In genomic region chr1:193421414-193421813, GRCm38 (mm10) we compare ENCODE assay signal across 31 mouse cellular contexts. TPM values are rescaled to one million over a fixed set of nuclear protein-coding genes. Genes with fewer than 3 reads are reported as not detected.
DNase-seq lines count a peak whose midpoint lies in the region; ATAC-seq lines count a peak whose summit lies in the region.
"Had no signal": no experiment of that assay in that cellular context is flagged by ENCODE, and none has a peak within 500 bp of the region (broad histone marks: within the 10 kb centered on the region; RNA-seq: fewer than 3 reads in every experiment).

No protein-coding gene starts in this region.

- no peaks in the 10 kb centered on the region for H3K36me3 ChIP-seq in intestine, embryonic 15.5 days
- H3K36me3 ChIP-seq: embryonic facial prominence, embryonic 13.5 days; forebrain, embryonic 10.5 days; forebrain, embryonic 15.5 days; hindbrain, embryonic 13.5 days; limb, embryonic 10.5 days; limb, embryonic 15.5 days; liver, embryonic 13.5 days; midbrain, embryonic 10.5 days; midbrain, embryonic 15.5 days; neural tube, embryonic 13.5 days had no signal

- DNase-seq in thymus, postnatal 0 days (ENCODE audit: low spot score): peak; percentile 18
- DNase-seq in thymus, postnatal 10 days (ENCODE audit: low spot score in 2 of 2): no peak
- DNase-seq in T-cell, adult 2 months (ENCODE audit: low spot score): peak; percentile 76
- DNase-seq in naive thymus-derived CD4-positive, alpha-beta T cell, adult 2 months (ENCODE audit: low read depth): peak; percentile 78
- no peak for DNase-seq in cerebellum, adult 8-10 months
- DNase-seq: adrenal gland, adult 8-10 months; B cell, adult 2 months; cerebellum, adult 2 months; cerebellum, postnatal 25 days; gastrocnemius, postnatal 36 days; heart, adult 18-20 months; heart, postnatal 4 days; kidney, adult 18-20 months; kidney, postnatal 4 days; liver, embryonic 13.5 days; lung, adult 18-20 months; retina, postnatal 1 day; right cerebral cortex, postnatal 14 days; thymus, adult 2 months had no signal

- no peaks in the 10 kb centered on the region for H3K27me3 ChIP-seq in intestine, embryonic 15.5 days (replicated peaks)
- H3K27me3 ChIP-seq: limb, embryonic 15.5 days; liver, embryonic 13.5 days; midbrain, embryonic 15.5 days had no signal

- no peak overlapping the region for H3K27ac ChIP-seq in intestine, embryonic 15.5 days
- H3K27ac ChIP-seq: embryonic facial prominence, embryonic 13.5 days; forebrain, embryonic 10.5 days; forebrain, embryonic 15.5 days; hindbrain, embryonic 13.5 days; limb, embryonic 10.5 days; limb, embryonic 15.5 days; liver, embryonic 13.5 days; midbrain, embryonic 10.5 days; midbrain, embryonic 15.5 days; neural tube, embryonic 13.5 days had no signal

- H3K9me3 ChIP-seq in intestine, embryonic 15.5 days: no peaks in the 10 kb centered on the region
- H3K9me3 ChIP-seq: embryonic facial prominence, embryonic 13.5 days; forebrain, embryonic 10.5 days; forebrain, embryonic 15.5 days; hindbrain, embryonic 13.5 days; limb, embryonic 10.5 days; limb, embryonic 15.5 days; liver, embryonic 13.5 days; midbrain, embryonic 10.5 days; midbrain, embryonic 15.5 days; neural tube, embryonic 13.5 days had no signal

- peaks cover 42% of the 10 kb centered on the region for H3K4me1 ChIP-seq in intestine, embryonic 15.5 days (replicated peaks)

- H3K4me3 ChIP-seq in intestine, embryonic 15.5 days (replicated peaks): no peak overlapping the region
- H3K4me3 ChIP-seq: embryonic facial prominence, embryonic 13.5 days; forebrain, embryonic 10.5 days; forebrain, embryonic 15.5 days; hindbrain, embryonic 13.5 days; limb, embryonic 10.5 days; limb, embryonic 15.5 days; liver, embryonic 13.5 days; midbrain, embryonic 10.5 days; midbrain, embryonic 15.5 days; neural tube, embryonic 13.5 days had no signal

- H3K9ac ChIP-seq in intestine, embryonic 15.5 days: no peak overlapping the region
- H3K9ac ChIP-seq: embryonic facial prominence, embryonic 13.5 days; forebrain, embryonic 15.5 days; hindbrain, embryonic 13.5 days; limb, embryonic 15.5 days; liver, embryonic 13.5 days; midbrain, embryonic 15.5 days; neural tube, embryonic 13.5 days had no signal

- ATAC-seq in intestine, embryonic 15.5 days: no peak
- ATAC-seq: forebrain, embryonic 15.5 days; lung, postnatal 0 days; midbrain, embryonic 15.5 days had no signal

- H3K4me2 ChIP-seq in intestine, embryonic 15.5 days (replicated peaks): no peak overlapping the region
- H3K4me2 ChIP-seq: embryonic facial prominence, embryonic 13.5 days; forebrain, embryonic 15.5 days; heart, embryonic 11.5 days; hindbrain, embryonic 13.5 days; limb, embryonic 15.5 days; liver, embryonic 13.5 days; midbrain, embryonic 15.5 days; neural tube, embryonic 13.5 days had no signal

RNA-seq across cellular contexts. Expression of gene Camk1g, which starts 51.3 kb away (rescaled TPM):
- 1.0 and 2.6 TPM in 2 replicates for polyA plus RNA-seq in thymus, postnatal 0 days (2015; fragmentation: Nextera tagmentation; extraction: Ambion mirVana)
- polyA plus RNA-seq in intestine, embryonic 15.5 days (2015; fragmentation: Nextera tagmentation; extraction: Ambion mirVana): 5.2 and 6.8 TPM in 2 replicates

Comparison
In these comparisons a context has a peak if more than half of its experiments do, and no peak if none do; other contexts are left out.
1. DNase-seq: peak in thymus, postnatal 0 days (single experiment), T-cell, adult 2 months (single experiment) and naive thymus-derived CD4-positive, alpha-beta T cell, adult 2 months (single experiment); none in thymus, postnatal 10 days (0 of 2) and cerebellum, adult 8-10 months (single experiment).